Mouse (Mus musculus): ENCODE data around the gene Brwd3. TPM values are rescaled to one million over a fixed set of nuclear protein-coding genes. Genes with fewer than 3 reads are reported as not detected.
A peak's percentile ranks its signal among the peaks of the same experiment; 100 is the strongest.

Brwd3 gene
- 4.5 and 5.0 TPM in 2 replicates for polyA plus RNA-seq (2016; fragmentation: Nextera tagmentation; extraction: Ambion mirVana)

DNA sequence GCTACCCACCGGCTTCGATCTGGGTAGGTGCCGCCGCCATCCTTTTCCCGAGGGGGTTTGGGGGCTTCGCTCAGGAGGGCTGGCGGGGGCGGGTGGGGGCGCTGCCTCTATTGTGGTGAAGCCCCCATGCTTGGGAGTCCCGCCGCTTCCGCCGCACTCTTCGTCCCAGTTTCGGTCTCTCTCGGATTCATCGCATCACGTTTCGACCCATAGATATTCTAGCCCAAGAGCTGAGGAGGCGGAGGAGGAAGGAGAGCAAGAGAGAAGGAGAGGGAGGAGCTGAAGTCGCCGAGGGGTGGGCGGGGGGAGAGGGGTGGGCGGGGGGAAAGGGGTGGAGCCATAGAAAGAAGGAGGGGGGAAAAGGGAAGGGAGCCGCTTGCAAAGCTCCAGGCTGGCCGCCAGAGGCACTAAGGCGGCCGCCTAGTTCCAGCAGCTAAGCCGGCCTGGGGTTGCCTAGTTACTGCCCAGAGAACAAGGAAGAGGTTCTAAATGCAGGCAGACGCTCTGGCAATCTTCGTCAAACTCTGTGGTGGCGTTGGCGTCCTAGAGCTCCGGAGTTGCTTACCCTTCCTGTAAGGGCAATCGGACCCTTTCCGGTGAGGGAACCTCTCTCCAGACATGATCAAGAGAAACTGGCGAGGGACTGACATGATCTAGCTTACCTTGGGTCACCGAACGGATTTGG is at the start of gene Brwd3:
Brwd3 (minus strand) TSS at position 283 of the 685 bp plus-strand sequence.
- Histone ChIP-seq H3K9me3 (replicated peaks) (no peaks in the 10 kb centered on the region), H3K27me3 (no peaks in the 10 kb centered on the region), H3K4me2 (replicated peaks) (peak within 1 kb of the TSS; percentile 50), H3K27ac (peak within 1 kb of the TSS; percentile 86), H3K36me3 (no peaks in the 10 kb centered on the region), H3K9ac (peak within 1 kb of the TSS; percentile 69), H3K4me1 (no peaks in the 10 kb centered on the region), H3K4me3 (peak within 1 kb of the TSS; percentile 56)
- WGBS: 26% methylated on average over 35 of the region's 39 CpGs
- peak; percentile 92 for ATAC-seq (ENCODE audit: low FRiP score)

GRCm38 (mm10) chrX:108862632-108863031 is 28.5 kb upstream of the Brwd3 start:
- no peak overlapping the region for H3K9ac ChIP-seq

DNA sequence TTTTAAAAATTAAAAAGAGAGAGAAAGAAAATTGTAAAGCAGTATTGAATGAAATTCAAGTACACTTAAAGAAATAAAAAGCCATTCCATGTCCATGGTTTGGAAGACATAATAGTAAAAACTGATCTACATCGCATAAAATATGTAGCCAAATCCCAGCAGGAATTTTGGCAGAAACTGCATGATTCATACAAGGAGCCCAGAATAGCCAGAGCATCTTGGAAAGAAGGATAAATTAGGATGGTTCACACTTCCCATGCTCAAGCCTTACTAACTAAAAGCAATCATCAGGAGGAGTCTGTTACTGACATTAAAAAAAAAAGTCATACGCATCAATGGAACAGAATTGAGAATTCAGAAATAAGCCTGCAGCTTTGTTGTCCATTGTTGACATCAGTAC is 8.5 kb upstream of the Brwd3 start:
- Histone ChIP-seq H3K9ac (no peak overlapping the region), H3K4me1 (no peaks in the 10 kb centered on the region), H3K4me2 (replicated peaks) (no peak overlapping the region), H3K36me3 (no peaks in the 10 kb centered on the region), H3K4me3 (no peak overlapping the region), H3K27ac (no peak overlapping the region), H3K9me3 (replicated peaks) (no peaks in the 10 kb centered on the region), H3K27me3 (no peaks in the 10 kb centered on the region)
- ATAC-seq (ENCODE audit: low FRiP score): no peak
- WGBS: 91% methylated on average over 2 of the region's 2 CpGs

More at GRCm38 (mm10) chrX:108862632-108863031, 28.5 kb upstream of the Brwd3 start:
- H3K27me3 ChIP-seq: no peaks in the 10 kb centered on the region
- no peak overlapping the region for H3K4me2 ChIP-seq (replicated peaks)
- no peak for ATAC-seq (ENCODE audit: low FRiP score)
- WGBS: 86% methylated on average over 4 of the region's 4 CpGs
- H3K9me3 ChIP-seq (replicated peaks): no peaks in the 10 kb centered on the region
- no peaks in the 10 kb centered on the region for H3K4me1 ChIP-seq
- H3K27ac ChIP-seq: no peak overlapping the region
- no peaks in the 10 kb centered on the region for H3K36me3 ChIP-seq
- no peak overlapping the region for H3K4me3 ChIP-seq

- no peaks in the 10 kb centered on the region for H3K27me3 ChIP-seq
- WGBS: 87% methylated on average over 2 of the region's 2 CpGs
- H3K4me1 ChIP-seq: no peaks in the 10 kb centered on the region
- H3K9ac ChIP-seq: no peak overlapping the region
- H3K9me3 ChIP-seq (replicated peaks): no peaks in the 10 kb centered on the region
- no peak overlapping the region for H3K4me3 ChIP-seq
- no peaks in the 10 kb centered on the region for H3K36me3 ChIP-seq
- no peak overlapping the region for H3K27ac ChIP-seq
- no peak overlapping the region for H3K4me2 ChIP-seq (replicated peaks)
- no peak for ATAC-seq (ENCODE audit: low FRiP score)
Measured at GRCm38 (mm10) chrX:108836416-108836815, 2.2 kb upstream of the Brwd3 start.

DNA sequence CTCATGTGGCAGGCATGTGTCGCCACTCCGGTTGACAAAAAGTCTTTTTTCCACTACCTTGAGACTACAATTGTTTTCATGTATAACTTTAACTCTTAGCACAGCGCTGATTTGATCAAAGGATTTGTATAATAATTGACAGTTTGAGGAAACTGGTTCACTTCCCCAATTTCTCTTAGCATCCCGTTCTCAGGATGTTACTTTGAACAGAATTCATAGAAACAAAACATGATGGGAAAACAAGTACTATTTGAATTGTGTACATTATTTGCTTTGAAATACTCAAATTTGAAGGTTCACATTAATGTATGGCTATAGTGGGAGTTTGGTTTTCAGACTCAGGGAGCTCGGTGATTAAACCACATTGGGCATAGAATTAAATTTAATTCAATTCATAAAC is 1.1 kb upstream of the Brwd3 start:
- no peak for ATAC-seq (ENCODE audit: low FRiP score)
- 71% methylated on average over 5 of the region's 5 CpGs for WGBS

DNA sequence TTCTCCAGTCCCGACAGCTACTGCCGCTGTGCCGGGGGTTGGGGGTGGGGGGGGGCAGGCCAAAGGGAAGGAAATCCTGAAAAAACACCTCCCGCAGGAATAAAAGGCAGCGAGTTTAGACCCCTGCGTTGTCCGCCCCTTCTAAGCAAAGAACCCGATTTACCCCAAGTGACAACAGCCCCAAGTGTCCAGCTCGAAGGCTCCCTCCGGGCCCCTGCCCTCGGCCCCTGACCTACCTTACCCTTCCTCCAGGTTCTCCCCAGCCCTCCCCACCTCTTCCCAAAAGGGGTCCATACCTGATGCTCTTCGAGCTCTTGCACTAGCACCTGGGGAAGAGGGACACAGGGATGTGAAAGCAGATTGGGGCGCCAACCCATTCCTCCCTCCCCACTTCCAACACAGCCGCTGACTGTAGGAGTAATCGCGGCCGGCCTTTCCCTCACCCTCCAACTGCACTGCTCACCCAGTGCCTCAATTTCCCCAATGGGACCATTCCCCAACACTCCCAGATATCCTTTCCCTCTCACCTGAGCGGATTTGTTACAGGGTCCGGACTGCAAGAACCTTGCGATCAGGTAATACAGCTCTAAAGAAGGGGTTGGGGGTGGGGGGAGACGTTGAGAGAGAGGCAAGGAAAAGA is 671 bp downstream of the Brwd3 start:
- H3K4me3 ChIP-seq: peak overlapping the region; percentile 56
- H3K4me1 ChIP-seq: no peaks in the 10 kb centered on the region
- H3K36me3 ChIP-seq: no peaks in the 10 kb centered on the region
- H3K27ac ChIP-seq: peak overlapping the region; percentile 86
- 14% methylated on average over 21 of the region's 21 CpGs for WGBS
- peak overlapping the region; percentile 69 for H3K9ac ChIP-seq
- peak overlapping the region; percentile 50 for H3K4me2 ChIP-seq (replicated peaks)
- ATAC-seq (ENCODE audit: low FRiP score): peak; percentile 66
- H3K27me3 ChIP-seq: no peaks in the 10 kb centered on the region
- no peaks in the 10 kb centered on the region for H3K9me3 ChIP-seq (replicated peaks)

More for the DNA sequence above, 1.1 kb upstream of the Brwd3 start:
- peak overlapping the region; percentile 47 for H3K4me2 ChIP-seq (replicated peaks)
- no peaks in the 10 kb centered on the region for H3K27me3 ChIP-seq
- H3K9ac ChIP-seq: no peak overlapping the region
- no peak overlapping the region for H3K27ac ChIP-seq
- no peaks in the 10 kb centered on the region for H3K9me3 ChIP-seq (replicated peaks)
- H3K4me1 ChIP-seq: no peaks in the 10 kb centered on the region
- no peaks in the 10 kb centered on the region for H3K36me3 ChIP-seq
- H3K4me3 ChIP-seq: peak overlapping the region; percentile 56

- Histone ChIP-seq H3K27ac (peak overlapping the region; percentile 76), H3K9me3 (replicated peaks) (no peaks in the 10 kb centered on the region), H3K4me3 (peak overlapping the region; percentile 56), H3K36me3 (no peaks in the 10 kb centered on the region), H3K4me1 (no peaks in the 10 kb centered on the region), H3K27me3 (no peaks in the 10 kb centered on the region), H3K9ac (peak overlapping the region; percentile 69), H3K4me2 (replicated peaks) (peak overlapping the region; percentile 50)
- ATAC-seq (ENCODE audit: low FRiP score): peak; percentile 68
- WGBS: 21% methylated on average over 13 of the region's 13 CpGs
Measured at GRCm38 (mm10) chrX:108832674-108833189, 1.4 kb downstream of the Brwd3 start.

DNA sequence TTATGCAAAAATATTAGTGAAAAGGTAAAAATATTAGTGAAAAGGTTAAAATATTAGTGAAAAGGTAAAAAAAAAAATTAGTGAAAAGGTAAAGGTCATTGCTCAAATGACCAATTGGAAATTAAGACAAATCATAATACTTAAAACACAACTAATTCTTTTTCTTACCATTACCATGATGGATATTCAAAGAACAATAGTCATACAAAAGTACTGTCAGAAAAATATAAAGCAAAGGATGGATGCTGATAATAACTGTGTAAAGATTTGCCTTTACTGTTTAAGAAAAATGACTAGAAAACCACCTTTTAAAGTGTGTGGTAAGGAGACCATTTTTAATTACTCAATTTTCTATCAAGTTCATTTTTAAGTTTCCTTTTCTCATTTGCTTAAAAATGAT is 2.9 kb downstream of the Brwd3 start:
- H3K4me1 ChIP-seq: no peaks in the 10 kb centered on the region
- H3K36me3 ChIP-seq: no peaks in the 10 kb centered on the region
- H3K27me3 ChIP-seq: no peaks in the 10 kb centered on the region
- H3K4me3 ChIP-seq: no peak overlapping the region
- no peaks in the 10 kb centered on the region for H3K9me3 ChIP-seq (replicated peaks)
- H3K9ac ChIP-seq: no peak overlapping the region
- no peak overlapping the region for H3K4me2 ChIP-seq (replicated peaks)
- ATAC-seq (ENCODE audit: low FRiP score): no peak
- no peak overlapping the region for H3K27ac ChIP-seq

DNA sequence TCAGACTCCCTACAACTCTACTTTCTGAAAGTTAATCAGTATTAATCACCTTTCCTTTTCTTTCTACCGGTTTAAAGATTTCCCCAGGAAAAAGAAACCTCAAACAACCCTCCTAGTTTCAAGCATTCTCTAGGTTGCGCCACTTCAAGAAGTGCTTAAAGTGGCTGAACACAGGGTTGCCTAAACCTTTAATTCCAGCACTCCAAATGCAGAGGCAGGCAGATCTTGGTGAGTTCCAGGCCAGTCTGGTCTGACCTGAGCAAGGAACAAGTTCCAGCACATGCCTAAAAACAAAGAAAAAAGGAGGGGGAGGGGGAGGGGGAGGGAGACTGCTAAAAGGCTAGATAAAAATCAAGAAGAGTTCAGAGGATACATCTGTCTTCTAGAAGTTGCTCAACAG is 6.1 kb downstream of the Brwd3 start:
- no peaks in the 10 kb centered on the region for H3K4me1 ChIP-seq
- no peaks in the 10 kb centered on the region for H3K36me3 ChIP-seq
- H3K9me3 ChIP-seq (replicated peaks): no peaks in the 10 kb centered on the region
- H3K9ac ChIP-seq: no peak overlapping the region
- H3K27ac ChIP-seq: no peak overlapping the region
- no peak overlapping the region for H3K4me3 ChIP-seq
- WGBS: 68% methylated on average over 2 of the region's 2 CpGs
- no peak overlapping the region for H3K4me2 ChIP-seq (replicated peaks)
- no peaks in the 10 kb centered on the region for H3K27me3 ChIP-seq
- no peak for ATAC-seq (ENCODE audit: low FRiP score)

DNA sequence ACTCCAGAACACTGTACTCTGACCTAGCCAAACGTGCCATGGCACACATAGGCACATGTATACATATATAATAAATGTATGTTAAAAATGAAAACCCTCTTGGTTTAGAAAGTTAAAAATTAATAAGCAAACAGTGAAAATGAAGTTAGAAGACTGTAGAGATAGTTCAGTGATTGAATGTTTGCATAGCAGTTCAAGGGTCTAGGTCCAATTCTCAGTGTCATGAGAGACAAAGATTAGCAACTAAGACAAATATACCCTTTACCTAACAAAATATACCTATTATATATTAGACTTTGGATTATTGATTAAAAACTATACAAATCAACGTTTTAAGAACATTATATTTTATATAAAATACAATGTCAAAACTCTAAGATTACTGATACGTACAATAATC is 36.9 kb downstream of the Brwd3 start:
- Histone ChIP-seq H3K4me1 (no peaks in the 10 kb centered on the region), H3K9ac (no peak overlapping the region), H3K36me3 (no peaks in the 10 kb centered on the region), H3K4me2 (replicated peaks) (no peak overlapping the region), H3K27ac (no peak overlapping the region), H3K4me3 (no peak overlapping the region), H3K27me3 (no peaks in the 10 kb centered on the region), H3K9me3 (replicated peaks) (no peaks in the 10 kb centered on the region)
- 75% methylated on average over 3 of the region's 3 CpGs for WGBS
- ATAC-seq (ENCODE audit: low FRiP score): no peak

GRCm38 (mm10) chrX:108783724-108784123 is 50.4 kb downstream of the Brwd3 start:
- no peak overlapping the region for H3K4me2 ChIP-seq (replicated peaks)
- 96% methylated on average over 4 of the region's 4 CpGs for WGBS

GRCm38 (mm10) chrX:108731755-108732154 is 102.4 kb downstream of the Brwd3 start:
- H3K9me3 ChIP-seq (replicated peaks): no peaks in the 10 kb centered on the region
- no peak for ATAC-seq (ENCODE audit: low FRiP score)
- H3K4me2 ChIP-seq (replicated peaks): no peak overlapping the region
- H3K36me3 ChIP-seq: no peaks in the 10 kb centered on the region
- H3K27ac ChIP-seq: no peak overlapping the region
- H3K4me1 ChIP-seq: no peaks in the 10 kb centered on the region
- no peaks in the 10 kb centered on the region for H3K27me3 ChIP-seq
- H3K9ac ChIP-seq: no peak overlapping the region
- H3K4me3 ChIP-seq: no peak overlapping the region

More at GRCm38 (mm10) chrX:108783724-108784123, 50.4 kb downstream of the Brwd3 start:
- H3K4me1 ChIP-seq: no peaks in the 10 kb centered on the region
- H3K9ac ChIP-seq: no peak overlapping the region
- H3K27me3 ChIP-seq: no peaks in the 10 kb centered on the region
- H3K9me3 ChIP-seq (replicated peaks): no peaks in the 10 kb centered on the region
- no peak overlapping the region for H3K27ac ChIP-seq
- no peak overlapping the region for H3K4me3 ChIP-seq
- H3K36me3 ChIP-seq: no peaks in the 10 kb centered on the region
- no peak for ATAC-seq (ENCODE audit: low FRiP score)

DNA sequence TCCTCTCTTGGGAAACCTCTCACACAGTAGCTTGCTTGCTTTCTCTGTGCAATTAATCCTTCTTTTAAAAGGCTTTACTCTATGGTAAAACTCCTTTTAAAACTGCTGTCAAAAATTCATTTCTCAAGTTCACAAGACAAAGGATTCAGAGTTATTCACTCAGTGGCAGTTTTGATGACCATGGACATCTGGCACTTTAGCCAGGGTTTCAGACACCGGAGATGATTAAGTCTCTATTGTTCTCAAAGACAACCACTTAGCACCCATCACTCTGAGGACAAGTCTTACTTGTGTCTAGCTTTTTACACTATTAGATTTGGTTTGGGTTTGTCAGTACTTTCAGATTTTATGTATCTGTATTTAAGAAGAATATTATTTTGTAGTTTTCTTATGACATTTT is 104.6 kb downstream of the Brwd3 start:
- H3K9ac ChIP-seq: no peak overlapping the region
- no peak overlapping the region for H3K4me3 ChIP-seq
- no peaks in the 10 kb centered on the region for H3K9me3 ChIP-seq (replicated peaks)
- ATAC-seq (ENCODE audit: low FRiP score): no peak
- H3K27me3 ChIP-seq: no peaks in the 10 kb centered on the region
- no peaks in the 10 kb centered on the region for H3K4me1 ChIP-seq
- no peak overlapping the region for H3K27ac ChIP-seq
- H3K4me2 ChIP-seq (replicated peaks): no peak overlapping the region
- 58% methylated on average over 1 of the region's 1 CpGs for WGBS
- H3K36me3 ChIP-seq: no peaks in the 10 kb centered on the region
